Mouse (Mus musculus) liver, adult (tissue): ENCODE data around the gene Gm364.

Experiments
- GATA4 ChIP-seq: IDR thresholded peaks from 2 replicates; pipeline ENCODE4 v1.6.1; 2014; ENCODE audit warnings: mild to moderate bottlenecking, low read length; ENCODE audit not compliant: insufficient replicate concordance

The Gm364 gene

DNA sequence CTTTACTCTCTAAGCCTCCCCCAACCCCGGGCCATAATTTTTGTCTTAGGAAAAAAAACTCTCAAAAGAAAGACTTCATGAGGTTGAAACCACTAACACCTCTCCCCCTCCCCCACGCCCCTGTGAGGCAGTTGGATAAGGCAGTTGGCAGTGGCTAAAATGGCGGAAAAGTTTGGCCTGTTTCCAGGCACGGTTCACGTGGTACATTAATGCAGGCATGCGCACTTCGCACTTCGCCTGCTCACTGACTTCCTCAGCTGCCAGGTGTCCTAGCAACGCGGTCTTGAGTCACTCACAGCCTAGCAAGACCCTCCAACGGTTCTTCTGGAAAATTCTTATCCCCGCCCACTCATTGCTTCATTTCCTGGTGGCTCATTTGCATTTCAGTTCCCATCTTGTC is at the start of gene Gm364:
Gene Gm364 (plus strand): TSS at position 386 of the 400 bp plus-strand sequence.
- TF ChIP-seq GATA4 = no peak

DNA sequence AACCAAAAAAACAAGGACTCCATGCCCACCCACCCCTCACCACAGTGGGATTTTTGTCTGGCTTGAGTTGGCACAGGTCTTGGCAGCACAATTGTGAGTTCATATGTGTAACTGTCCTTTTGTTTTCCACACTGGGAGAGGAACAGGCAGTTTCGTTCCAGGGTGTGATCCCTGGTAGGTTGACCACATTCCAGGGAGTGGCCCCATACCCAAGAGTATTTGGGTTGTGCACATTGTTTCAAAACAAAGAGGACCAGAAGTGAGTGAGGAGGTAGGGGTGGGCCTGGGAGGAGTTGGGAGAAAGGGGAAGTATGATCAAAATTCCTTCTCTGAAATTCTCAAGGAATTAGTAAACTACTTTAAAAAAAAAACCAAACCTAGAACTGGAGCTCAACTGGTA is 49.6 kb upstream of the Gm364 start:
- TF ChIP-seq GATA4 = no peak

DNA sequence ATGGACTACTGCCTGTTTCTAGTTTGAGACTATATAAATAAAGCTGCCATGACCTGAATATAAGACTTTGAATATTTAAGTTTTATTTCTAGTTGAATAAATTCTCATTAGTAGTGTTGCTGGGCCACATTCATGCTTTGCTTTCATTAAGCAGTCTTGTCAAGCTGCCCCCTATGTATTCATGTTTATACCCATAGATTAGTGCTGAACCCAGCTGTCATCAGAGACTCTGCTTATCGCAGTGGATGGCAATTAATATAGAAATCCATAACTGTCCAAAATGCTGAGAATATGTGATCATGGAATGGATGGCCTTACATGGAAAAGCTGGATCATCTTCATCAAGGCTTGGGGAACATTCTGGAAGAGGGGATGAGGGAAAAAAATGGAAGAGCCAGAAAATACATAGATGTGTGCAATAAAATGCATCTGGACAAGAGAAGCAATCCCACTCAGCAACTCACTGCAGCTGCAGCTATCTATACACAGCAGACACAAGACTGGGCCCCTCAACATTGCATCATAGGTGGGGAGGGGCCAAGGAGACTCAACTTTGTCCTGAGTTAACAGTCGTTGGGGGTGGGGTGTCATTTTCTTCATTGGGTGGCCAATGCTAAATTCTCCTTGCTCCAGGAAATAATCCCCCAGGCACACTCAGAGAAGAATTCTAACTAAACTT is 43.9 kb upstream of the Gm364 start:
- no peak for TF ChIP-seq GATA4

DNA sequence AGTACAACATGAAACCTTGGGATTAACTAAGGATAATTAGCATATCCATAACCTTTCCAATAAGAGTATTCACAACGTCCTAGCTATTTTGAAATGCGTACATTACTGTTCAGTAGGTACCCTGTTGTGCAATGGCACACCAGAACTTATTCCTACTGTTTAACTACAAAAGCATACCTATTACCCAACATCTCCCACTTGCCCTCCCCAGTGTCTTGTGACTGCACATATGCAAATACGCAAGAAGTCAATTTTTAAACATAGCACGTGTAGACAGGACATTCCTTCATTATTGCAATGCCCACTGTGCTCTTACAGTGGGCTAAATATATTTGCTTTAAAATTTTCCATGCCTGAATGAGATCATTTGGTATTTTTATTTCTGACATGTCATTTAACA is 36.0 kb upstream of the Gm364 start:
- TF ChIP-seq GATA4 = no peak

DNA sequence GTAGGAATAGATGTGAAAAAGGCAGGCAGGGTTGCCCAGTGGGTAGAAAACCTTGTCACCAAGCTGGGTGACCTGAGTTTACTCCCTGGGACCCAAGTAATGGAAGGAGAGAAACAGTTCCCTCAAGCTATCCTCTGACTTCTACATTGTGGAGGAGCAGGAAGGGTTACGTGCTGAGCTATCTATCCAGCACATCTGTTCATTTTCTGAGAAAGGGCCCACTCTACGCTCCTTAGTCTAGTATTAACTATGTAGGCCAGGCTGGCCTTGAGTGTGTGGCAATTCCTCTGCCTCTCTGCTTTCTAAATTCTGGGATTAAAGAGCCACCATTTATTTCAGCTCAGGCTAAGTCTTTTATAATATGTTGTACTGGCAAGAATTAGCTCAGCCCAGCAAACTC is 35.4 kb upstream of the Gm364 start:
- no peak for TF ChIP-seq GATA4

DNA sequence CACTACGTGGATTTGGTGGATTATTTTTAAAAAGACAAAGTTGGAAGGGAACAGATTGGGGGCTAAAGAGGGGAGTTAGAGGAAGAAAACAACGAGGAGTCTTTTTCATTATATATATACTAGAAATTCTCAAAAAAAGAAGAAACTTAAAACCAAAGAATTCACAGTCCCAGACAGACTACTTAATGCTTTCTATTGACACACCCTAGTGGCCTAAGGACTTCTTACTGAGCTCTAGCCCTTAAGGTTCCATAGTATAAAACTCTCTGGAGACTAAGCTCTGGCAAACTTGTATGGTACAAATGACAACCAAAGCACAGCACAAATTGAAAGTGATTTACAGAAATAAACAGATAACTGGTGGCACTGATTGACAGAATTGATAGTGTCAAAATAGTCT is 34.9 kb upstream of the Gm364 start:
- TF ChIP-seq GATA4 = no peak

DNA sequence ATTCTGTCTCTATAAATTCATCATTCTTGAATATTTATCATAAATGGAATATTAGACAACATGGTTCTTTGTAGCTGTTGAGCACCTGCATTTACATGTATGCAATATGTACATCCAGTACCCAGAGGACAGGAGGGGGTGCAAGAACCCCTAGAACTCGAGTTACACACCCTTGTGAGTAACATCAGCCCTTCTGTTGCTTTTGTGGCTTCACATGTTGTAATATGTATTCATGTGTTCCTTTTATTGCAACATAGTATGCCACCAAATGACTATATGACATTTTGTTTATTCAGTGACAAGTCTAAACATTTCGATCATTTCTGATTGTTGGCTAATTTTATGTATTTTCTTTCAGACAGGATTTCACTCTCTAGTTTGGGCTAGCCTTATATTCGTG is 31.9 kb upstream of the Gm364 start:
- no peak for TF ChIP-seq GATA4

DNA sequence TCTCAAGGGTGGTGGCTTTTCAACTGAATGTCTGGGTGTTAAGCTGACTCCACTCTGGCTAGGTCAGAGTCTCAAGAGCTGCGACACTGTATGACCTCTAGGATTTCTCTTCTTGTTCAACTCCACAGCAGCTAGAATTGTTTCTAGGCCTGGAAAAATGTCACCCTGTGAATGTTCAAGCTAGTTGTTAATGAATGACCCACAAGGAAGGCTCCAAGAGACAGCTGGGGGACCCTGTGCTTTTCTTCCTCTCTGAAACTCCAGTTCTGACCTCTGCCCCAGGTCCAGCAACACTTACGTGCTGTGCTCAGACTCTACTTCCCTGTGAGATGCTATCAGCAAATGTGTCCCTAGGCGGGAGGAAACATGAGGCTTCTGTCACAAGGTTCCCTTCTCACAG is 30.4 kb upstream of the Gm364 start:
- TF ChIP-seq GATA4 = no peak

DNA sequence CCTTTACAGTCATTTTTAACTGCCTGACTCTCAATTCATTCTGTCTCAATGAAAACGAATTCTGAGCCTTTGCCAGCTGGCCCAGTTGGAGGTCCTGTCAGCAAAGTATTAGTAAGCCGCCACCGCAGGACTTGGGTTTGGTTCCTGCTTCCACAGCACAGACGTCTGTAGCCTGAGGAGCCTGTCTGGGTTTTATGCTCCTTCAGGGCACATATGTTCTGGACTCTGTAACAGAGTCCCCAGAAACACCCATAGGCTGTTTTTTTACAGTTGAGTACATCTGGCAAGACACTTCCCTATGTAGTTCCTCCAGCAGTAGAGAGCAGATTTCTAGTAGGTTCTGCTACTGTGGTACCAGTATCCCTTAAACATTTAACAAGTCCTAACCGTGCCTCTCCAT is 28.0 kb upstream of the Gm364 start:
- no peak for TF ChIP-seq GATA4

DNA sequence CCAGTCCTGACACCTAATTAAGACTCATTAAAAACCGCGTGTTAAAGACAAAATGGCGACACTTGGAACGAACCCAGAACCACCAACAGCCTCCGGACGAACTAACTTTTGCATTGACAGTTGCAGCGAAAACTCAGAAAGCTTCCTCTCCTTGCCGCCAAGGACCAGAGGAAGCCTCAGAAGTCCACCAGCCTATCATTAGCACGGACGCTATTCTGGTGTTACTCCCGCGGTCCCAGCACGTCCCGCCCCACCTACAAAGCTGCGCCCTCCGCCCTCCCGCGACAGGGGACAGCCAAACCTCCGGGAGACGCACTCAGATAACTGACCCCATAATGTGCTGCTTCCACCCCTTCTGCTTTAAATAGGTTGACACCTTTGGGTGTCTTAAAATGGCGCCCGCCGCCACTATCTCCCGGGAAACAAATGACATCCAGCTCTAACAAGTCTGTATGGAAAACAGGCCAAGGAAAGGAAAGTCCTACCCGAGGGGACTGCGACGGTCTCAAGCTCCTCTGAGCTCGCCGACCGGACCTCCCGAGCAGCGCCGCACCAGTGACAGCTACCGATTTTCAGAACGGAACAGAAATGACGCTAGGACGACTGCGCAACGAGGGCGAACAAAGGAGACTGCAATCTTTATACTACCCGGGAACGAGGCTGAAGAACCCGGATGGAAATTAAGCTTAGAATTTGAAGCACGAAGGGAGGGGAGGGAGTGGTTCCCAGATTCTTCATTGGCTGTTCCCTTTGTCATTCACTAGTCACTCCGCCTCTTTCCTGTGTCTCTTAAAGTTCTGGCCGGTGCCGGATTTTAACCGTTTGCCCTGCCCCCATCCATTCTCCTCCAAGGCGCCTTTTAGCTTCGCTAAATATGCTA is 16.3 kb upstream of the Gm364 start, which contains the start of gene Rbmx:
Gene Rbmx (minus strand): TSS at position 670 of the 880 bp plus-strand sequence.
- TF ChIP-seq GATA4 = 0 out of 2 replicates have a peak, but pooled peaks have one; percentile 1

DNA sequence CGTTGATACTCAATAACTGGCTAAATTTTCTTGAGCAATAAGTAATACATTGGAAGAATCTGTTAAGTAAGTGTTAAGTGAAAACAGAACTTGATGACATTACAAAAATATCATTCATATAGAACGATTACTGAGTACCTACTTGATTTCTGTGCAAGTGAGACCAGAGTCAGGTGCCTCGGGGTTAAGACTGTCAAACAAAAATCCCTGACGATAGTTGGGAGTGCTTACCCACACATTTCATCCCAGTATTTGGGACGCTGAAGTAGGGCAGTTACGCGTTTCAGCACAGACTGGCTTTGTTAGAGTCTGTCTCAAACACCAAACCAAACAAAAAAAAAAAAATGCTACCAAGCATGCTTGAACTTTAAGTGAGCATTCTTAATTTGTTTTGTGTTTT is 15.5 kb upstream of the Gm364 start:
- TF ChIP-seq GATA4 = no peak

DNA sequence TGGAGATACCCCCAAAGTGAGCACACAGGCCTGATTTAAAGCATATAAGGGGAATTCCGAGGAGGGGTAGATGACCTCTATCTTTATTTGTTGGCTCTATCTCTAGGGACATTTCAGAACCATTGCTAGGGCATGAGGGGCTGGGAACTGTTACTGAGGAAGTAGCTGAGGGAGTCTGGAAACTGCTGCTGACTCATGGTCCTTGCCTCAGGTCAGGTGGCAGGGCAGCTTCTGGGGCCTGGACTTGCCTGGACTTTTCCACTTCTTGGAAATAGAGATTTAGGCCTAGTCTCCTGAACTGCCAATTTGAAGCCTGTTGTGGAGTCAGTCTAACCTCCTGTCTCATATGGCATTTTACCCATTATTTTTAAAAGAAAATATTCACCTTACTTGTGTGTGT is 7.6 kb upstream of the Gm364 start:
- TF ChIP-seq GATA4 = no peak

DNA sequence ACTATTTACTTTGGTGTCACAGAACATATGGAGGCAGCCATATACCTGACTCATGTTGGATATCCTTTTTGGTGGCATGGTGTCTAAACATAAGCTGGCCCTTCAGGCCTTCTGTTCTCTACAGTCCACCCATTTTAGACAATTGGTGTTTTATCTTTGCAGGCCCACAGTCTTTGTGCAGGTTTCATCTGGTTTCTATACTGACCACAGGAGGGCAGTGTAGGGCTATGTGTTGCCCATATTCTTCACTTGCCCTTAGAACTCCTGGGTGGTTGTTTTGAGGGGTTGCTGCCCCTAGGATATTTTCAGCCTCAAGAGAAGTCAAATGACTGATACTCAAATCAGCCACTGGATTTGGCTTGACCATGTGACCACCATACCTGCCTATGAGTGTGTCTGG is 5.3 kb upstream of the Gm364 start:
- TF ChIP-seq GATA4 = no peak

DNA sequence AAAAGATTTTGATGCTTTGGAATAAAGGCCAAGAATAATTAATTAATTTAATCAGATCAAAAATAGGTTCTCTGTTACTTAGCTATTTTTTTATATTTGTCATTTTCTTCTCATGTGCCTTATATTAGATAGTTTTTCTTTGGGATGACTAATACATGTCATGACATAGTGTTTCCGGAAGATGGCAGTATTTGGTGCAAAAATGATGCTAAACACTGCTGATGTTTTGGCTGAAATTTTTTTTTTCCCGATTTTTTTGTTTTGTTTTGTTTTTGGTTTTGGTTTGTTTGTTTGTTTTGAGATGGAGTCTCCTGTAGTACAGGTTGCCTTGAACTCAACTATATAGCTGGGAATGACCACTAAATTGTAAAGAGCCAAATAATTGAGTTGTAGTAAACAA is 22.7 kb downstream of the Gm364 start:
- no peak for TF ChIP-seq GATA4

DNA sequence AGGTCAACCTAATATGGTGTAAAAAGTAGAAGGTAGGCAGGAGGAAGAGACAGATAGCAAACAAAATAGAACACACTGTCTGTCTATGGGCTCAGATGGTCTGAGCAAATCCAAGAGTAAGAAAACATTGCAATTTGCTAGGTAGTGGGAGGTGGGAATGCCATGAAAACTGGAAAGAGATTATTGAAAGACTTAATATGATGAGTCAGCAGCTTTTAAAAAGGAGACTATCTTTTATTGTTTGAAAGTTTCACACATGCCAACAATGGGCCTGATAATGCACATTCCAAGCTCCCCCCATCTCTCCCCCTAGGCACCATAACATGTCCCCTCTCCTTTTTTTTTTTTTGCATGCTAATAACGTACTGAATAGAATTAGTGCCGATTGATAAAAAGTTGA is 24.9 kb downstream of the Gm364 start:
- no peak for TF ChIP-seq GATA4

DNA sequence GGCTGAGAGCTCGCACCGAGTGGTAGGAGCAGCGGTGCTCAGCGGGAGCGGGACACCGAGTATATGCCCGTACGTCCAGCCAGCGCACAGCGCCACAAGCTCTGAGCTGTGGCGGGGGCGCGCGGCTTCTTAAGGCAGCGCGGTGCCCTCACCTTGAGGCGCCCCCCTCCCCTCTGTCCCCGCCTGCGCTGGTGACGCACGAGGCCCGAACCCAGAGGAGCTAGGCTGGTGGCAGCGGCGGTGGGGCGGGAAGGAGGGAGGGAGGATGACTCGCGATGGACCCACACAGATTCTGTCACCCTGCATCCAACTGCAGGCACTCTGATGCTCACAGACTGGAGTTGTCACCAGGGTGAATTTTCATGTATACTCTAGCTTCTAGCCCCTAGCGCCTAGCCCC is 94.7 kb downstream of the Gm364 start, which contains the start of gene Gpr101:
Gene Gpr101 (minus strand): TSS at position 124 of the 400 bp plus-strand sequence.
- no peak for TF ChIP-seq GATA4
